Mouse (Mus musculus) erythroblast, adult 5-6 weeks (primary cell): ENCODE measurements around the gene Ceacam1. TPM values are rescaled to one million over a fixed set of nuclear protein-coding genes. Genes with fewer than 3 reads are reported as not detected.

Source experiments
- ATAC-seq: replicated peaks from 2 replicates; pipeline ENCODE4 v1.8.0; 2016; ENCODE audit warnings: moderate number of reproducible peaks, mild to moderate bottlenecking, moderate TSS enrichment, inconsistent platforms; ENCODE audit not compliant: poor library complexity, low FRiP score, severe bottlenecking
- total RNA-seq, 2 experiments: library from RNA; stranded (forward) in 1 of 2; stranded (reverse) in 1 of 2; fragments of 150-400 nt in 1 of 2; fragments of 200-764, 138-1000 nt in 1 of 2; gene quantifications; 2 replicates each; pipeline versions ENCODE4 v1.2.3 to v1.2.4; 2015 to 2017; ENCODE audit warnings: low replicate concordance in 2 of 2

Gene Ceacam1
- total RNA-seq, 2 experiments from 2014 or later = 27.1 to 72.6 TPM

- ATAC-seq = no peak
Measured at GRCm38 (mm10) chr7:25419943-25420342, 57.5 kb downstream of the Ceacam1 start.

GRCm38 (mm10) chr7:25419536-25419935 lies 57.9 kb downstream of the Ceacam1 start:
- no peak for ATAC-seq

GRCm38 (mm10) chr7:25417597-25417996 lies 59.8 kb downstream of the Ceacam1 start:
- ATAC-seq = no peak

GRCm38 (mm10) chr7:25412833-25413441 lies 64.5 kb downstream of the Ceacam1 start, which contains the start of gene Cxcl17:
Gene Cxcl17 (minus strand): TSS chr7:25412886.
- ATAC-seq = no peak

GRCm38 (mm10) chr7:25411861-25412260 lies 65.5 kb downstream of the Ceacam1 start:
- ATAC-seq = no peak

Other genes starting within 250 kb of the Ceacam1 start
- 35.2 and 39.5 TPM in 2 replicates for gene Gsk3a, start 239.8 kb downstream of the Ceacam1 start, total RNA-seq (2015; ENCODE audit: low replicate concordance)
- 24.2 and 29.0 TPM in 2 replicates for gene Gsk3a, start 239.8 kb downstream of the Ceacam1 start, total RNA-seq (2017; ENCODE audit: low replicate concordance)
- 3.3 and 3.6 TPM in 2 replicates for gene Erf, start 226.8 kb downstream of the Ceacam1 start, total RNA-seq (2015; ENCODE audit: low replicate concordance)
- gene Erf, start 226.8 kb downstream of the Ceacam1 start, total RNA-seq (2017; ENCODE audit: low replicate concordance) = 2.4 and 2.6 TPM in 2 replicates
- 60.2 and 77.4 TPM in 2 replicates for gene Cic, start 209.9 kb downstream of the Ceacam1 start, total RNA-seq (2015; ENCODE audit: low replicate concordance)
- 15.3 and 26.6 TPM in 2 replicates for gene Cic, start 209.9 kb downstream of the Ceacam1 start, total RNA-seq (2017; ENCODE audit: low replicate concordance)
- 1.9 and 2.9 TPM in 2 replicates for gene Pafah1b3, start 179.6 kb downstream of the Ceacam1 start, total RNA-seq (2015; ENCODE audit: low replicate concordance)
- gene Pafah1b3, start 179.6 kb downstream of the Ceacam1 start, total RNA-seq (2017; ENCODE audit: low replicate concordance) = 0.98 TPM in 1 of 2 replicates, not detected in the other
- not detected in 2 replicates for gene Prr19, start 176.2 kb downstream of the Ceacam1 start, total RNA-seq (2015; ENCODE audit: low replicate concordance)
- gene Prr19, start 176.2 kb downstream of the Ceacam1 start, total RNA-seq (2017; ENCODE audit: low replicate concordance) = not detected in 2 replicates
- gene Tmem145, start 171.5 kb downstream of the Ceacam1 start, total RNA-seq (2015; ENCODE audit: low replicate concordance) = not detected in 2 replicates
- gene Tmem145, start 171.5 kb downstream of the Ceacam1 start, total RNA-seq (2017; ENCODE audit: low replicate concordance) = not detected in 2 replicates
- 0.19 and 0.42 TPM in 2 replicates for gene Megf8, start 160.4 kb downstream of the Ceacam1 start, total RNA-seq (2015; ENCODE audit: low replicate concordance)
- 0.14 TPM in 1 of 2 replicates, not detected in the other for gene Megf8, start 160.4 kb downstream of the Ceacam1 start, total RNA-seq (2017; ENCODE audit: low replicate concordance)
- gene Cnfn, start 107.9 kb downstream of the Ceacam1 start, total RNA-seq (2015; ENCODE audit: low replicate concordance) = not detected in 2 replicates
- not detected in 2 replicates for gene Cnfn, start 107.9 kb downstream of the Ceacam1 start, total RNA-seq (2017; ENCODE audit: low replicate concordance)
- gene Lipe, start 78.9 kb downstream of the Ceacam1 start, total RNA-seq (2015; ENCODE audit: low replicate concordance) = 2.5 and 11.3 TPM in 2 replicates
- gene Lipe, start 78.9 kb downstream of the Ceacam1 start, total RNA-seq (2017; ENCODE audit: low replicate concordance) = 4.5 and 6.7 TPM in 2 replicates
- gene Cxcl17, start 64.7 kb downstream of the Ceacam1 start, total RNA-seq (2015; ENCODE audit: low replicate concordance) = not detected in 2 replicates
- not detected in 2 replicates for gene Cxcl17, start 64.7 kb downstream of the Ceacam1 start, total RNA-seq (2017; ENCODE audit: low replicate concordance)
- 0.38 TPM in 1 of 2 replicates, not detected in the other for gene Ceacam2, start 62.3 kb upstream of the Ceacam1 start, total RNA-seq (2015; ENCODE audit: low replicate concordance)
- not detected in 2 replicates for gene Ceacam2, start 62.3 kb upstream of the Ceacam1 start, total RNA-seq (2017; ENCODE audit: low replicate concordance)
- gene Erich4, start 138.3 kb upstream of the Ceacam1 start, total RNA-seq (2015; ENCODE audit: low replicate concordance) = not detected in 2 replicates
- gene Erich4, start 138.3 kb upstream of the Ceacam1 start, total RNA-seq (2017; ENCODE audit: low replicate concordance) = not detected in 2 replicates
- 4.6 and 7.3 TPM in 2 replicates for gene Dmac2, start 141.8 kb upstream of the Ceacam1 start, total RNA-seq (2015; ENCODE audit: low replicate concordance)
- 2.5 and 4.1 TPM in 2 replicates for gene Dmac2, start 141.8 kb upstream of the Ceacam1 start, total RNA-seq (2017; ENCODE audit: low replicate concordance)
- 1.9 and 2.5 TPM in 2 replicates for gene B3gnt8, start 149.1 kb upstream of the Ceacam1 start, total RNA-seq (2015; ENCODE audit: low replicate concordance)
- 0.98 and 5.8 TPM in 2 replicates for gene B3gnt8, start 149.1 kb upstream of the Ceacam1 start, total RNA-seq (2017; ENCODE audit: low replicate concordance)
- 2.5 and 17.9 TPM in 2 replicates for gene Bckdha, start 181.4 kb upstream of the Ceacam1 start, total RNA-seq (2015; ENCODE audit: low replicate concordance)
- gene Bckdha, start 181.4 kb upstream of the Ceacam1 start, total RNA-seq (2017; ENCODE audit: low replicate concordance) = 4.3 and 5.2 TPM in 2 replicates
- 5.4 and 13.8 TPM in 2 replicates for gene Exosc5, start 181.6 kb upstream of the Ceacam1 start, total RNA-seq (2015; ENCODE audit: low replicate concordance)
- gene Exosc5, start 181.6 kb upstream of the Ceacam1 start, total RNA-seq (2017; ENCODE audit: low replicate concordance) = 3.6 and 10.1 TPM in 2 replicates
- gene Tmem91, start 197.6 kb upstream of the Ceacam1 start, total RNA-seq (2015; ENCODE audit: low replicate concordance) = 0.96 TPM in 1 of 2 replicates, not detected in the other
- 0.09 TPM in 1 of 2 replicates, not detected in the other for gene Tmem91, start 197.6 kb upstream of the Ceacam1 start, total RNA-seq (2017; ENCODE audit: low replicate concordance)
- gene B9d2, start 203.2 kb upstream of the Ceacam1 start, total RNA-seq (2015; ENCODE audit: low replicate concordance) = 7.5 and 8.1 TPM in 2 replicates
- gene B9d2, start 203.2 kb upstream of the Ceacam1 start, total RNA-seq (2017; ENCODE audit: low replicate concordance) = 0.60 and 5.6 TPM in 2 replicates
- 64.9 and 68.1 TPM in 2 replicates for gene Tgfb1, start 209.4 kb upstream of the Ceacam1 start, total RNA-seq (2015; ENCODE audit: low replicate concordance)
- gene Tgfb1, start 209.4 kb upstream of the Ceacam1 start, total RNA-seq (2017; ENCODE audit: low replicate concordance) = 11.2 and 12.0 TPM in 2 replicates
- gene Ccdc97, start 241.5 kb upstream of the Ceacam1 start, total RNA-seq (2015; ENCODE audit: low replicate concordance) = 19.0 and 22.3 TPM in 2 replicates
- 14.7 and 17.7 TPM in 2 replicates for gene Ccdc97, start 241.5 kb upstream of the Ceacam1 start, total RNA-seq (2017; ENCODE audit: low replicate concordance)